Mouse (Mus musculus) WW6 (cell line): ENCODE measurements around the gene Zzef1.
"Not testable (repeated sequence)": the region's sequence is repeated elsewhere in the genome, so short reads cannot be mapped to it uniquely, and the experiment has no call there.

Source experiments
- DNase-seq: peaks from one replicate; pipeline ENCODE4 v3.0.0-alpha.2; 2013; ENCODE audit warnings: low read depth, low spot score

Zzef1 gene

GRCm38 (mm10) chr11:72795455-72796295, at the start of gene Zzef1, which contains the start of gene Cyb5d2:
Zzef1 (plus strand) TSS chr11:72796226.
Cyb5d2 (minus strand) TSS chr11:72796142.
- DNase-seq, result peak; percentile 94

- DNase-seq, result no peak
Observed at GRCm38 (mm10) chr11:72751956-72752355, 44.1 kb upstream of the Zzef1 start.

GRCm38 (mm10) chr11:72758316-72758715, 37.7 kb upstream of the Zzef1 start:
- DNase-seq, result no peak

- DNase-seq, result no peak
Observed at GRCm38 (mm10) chr11:72759581-72759980, 36.4 kb upstream of the Zzef1 start.

GRCm38 (mm10) chr11:72760781-72761180, 35.2 kb upstream of the Zzef1 start:
- no peak for DNase-seq

- no peak for DNase-seq
Observed at GRCm38 (mm10) chr11:72764270-72764669, 31.8 kb upstream of the Zzef1 start.

- no peak for DNase-seq
Observed at GRCm38 (mm10) chr11:72767716-72768115, 28.3 kb upstream of the Zzef1 start.

- DNase-seq, result no peak
Observed at GRCm38 (mm10) chr11:72769061-72769460, 27.0 kb upstream of the Zzef1 start.

GRCm38 (mm10) chr11:72770324-72770723, 25.7 kb upstream of the Zzef1 start:
- no peak for DNase-seq

- no peak for DNase-seq
Observed at GRCm38 (mm10) chr11:72770816-72771215, 25.2 kb upstream of the Zzef1 start.

- no peak for DNase-seq
Observed at GRCm38 (mm10) chr11:72771461-72771860, 24.6 kb upstream of the Zzef1 start.

GRCm38 (mm10) chr11:72772611-72773010, 23.4 kb upstream of the Zzef1 start:
- not testable (repeated sequence) for DNase-seq

GRCm38 (mm10) chr11:72778957-72779356, 17.1 kb upstream of the Zzef1 start:
- no peak for DNase-seq

GRCm38 (mm10) chr11:72782103-72782502, 13.9 kb upstream of the Zzef1 start:
- DNase-seq, result no peak

GRCm38 (mm10) chr11:72782503-72782902, 13.5 kb upstream of the Zzef1 start:
- no peak for DNase-seq

- no peak for DNase-seq
Observed at GRCm38 (mm10) chr11:72792033-72792432, 4.0 kb upstream of the Zzef1 start.

- DNase-seq, result no peak
Observed at GRCm38 (mm10) chr11:72795149-72795454, 924 bp upstream of the Zzef1 start.

GRCm38 (mm10) chr11:72796296-72796687, 266 bp downstream of the Zzef1 start:
- DNase-seq, result no peak

- DNase-seq, result no peak
Observed at GRCm38 (mm10) chr11:72796773-72797338, 830 bp downstream of the Zzef1 start.

GRCm38 (mm10) chr11:72798112-72798511, 2.1 kb downstream of the Zzef1 start:
- no peak for DNase-seq

GRCm38 (mm10) chr11:72801182-72801581, 5.2 kb downstream of the Zzef1 start:
- DNase-seq, result no peak

GRCm38 (mm10) chr11:72803038-72803437, 7.0 kb downstream of the Zzef1 start:
- no peak for DNase-seq

GRCm38 (mm10) chr11:72804586-72804985, 8.6 kb downstream of the Zzef1 start:
- no peak for DNase-seq
